Mouse (Mus musculus): Measurements from ENCODE around the gene 4833423E24Rik. TPM values are rescaled to one million over a fixed set of nuclear protein-coding genes. Genes with fewer than 3 reads are reported as not detected.

Gene 4833423E24Rik
- not detected in 2 replicates for polyA plus RNA-seq (2015; fragmentation: Nextera tagmentation; extraction: Ambion mirVana)

GRCm38 (mm10) chr2:85518879-85519278 lies at the start of gene 4833423E24Rik:
4833423E24Rik (minus strand) TSS chr2:85519024.
- H3K4me2 ChIP-seq, result no peak within 1 kb of the TSS
- no peaks in the 10 kb centered on the region for H3K27me3 ChIP-seq
- 18% methylated on average over 4 of the region's 4 CpGs for WGBS (ENCODE audit: insufficient replicate concordance)
- ATAC-seq (ENCODE audit: insufficient read depth), result no peak
- no peak within 1 kb of the TSS for H3K9ac ChIP-seq
- H3K36me3 ChIP-seq (replicated peaks), result no peaks in the 10 kb centered on the region
- H3K27ac ChIP-seq (replicated peaks), result no peak within 1 kb of the TSS
- no peaks in the 10 kb centered on the region for H3K9me3 ChIP-seq (replicated peaks)
- H3K4me3 ChIP-seq (replicated peaks), result no peak within 1 kb of the TSS
- no peaks in the 10 kb centered on the region for H3K4me1 ChIP-seq (replicated peaks)

- WGBS (ENCODE audit: insufficient replicate concordance), result 27% methylated on average over 4 of the region's 4 CpGs
- no peaks in the 10 kb centered on the region for H3K36me3 ChIP-seq (replicated peaks)
Measured at GRCm38 (mm10) chr2:85561187-85561586, 42.4 kb upstream of the 4833423E24Rik start.

GRCm38 (mm10) chr2:85560226-85560625 lies 41.4 kb upstream of the 4833423E24Rik start:
- Histone ChIP-seq H3K9me3 (replicated peaks) (no peaks in the 10 kb centered on the region), H3K36me3 (replicated peaks) (no peaks in the 10 kb centered on the region), H3K4me1 (replicated peaks) (no peaks in the 10 kb centered on the region), H3K4me2 (no peak overlapping the region), H3K27me3 (no peaks in the 10 kb centered on the region), H3K9ac (no peak overlapping the region), H3K27ac (replicated peaks) (no peak overlapping the region), H3K4me3 (replicated peaks) (no peak overlapping the region)
- WGBS (ENCODE audit: insufficient replicate concordance), result 25% methylated on average over 4 of the region's 4 CpGs
- no peak for ATAC-seq (ENCODE audit: insufficient read depth)

More at GRCm38 (mm10) chr2:85561187-85561586, 42.4 kb upstream of the 4833423E24Rik start:
- no peak overlapping the region for H3K27ac ChIP-seq (replicated peaks)
- no peak overlapping the region for H3K4me2 ChIP-seq
- no peak overlapping the region for H3K4me3 ChIP-seq (replicated peaks)
- H3K4me1 ChIP-seq (replicated peaks), result no peaks in the 10 kb centered on the region
- no peak overlapping the region for H3K9ac ChIP-seq
- no peak for ATAC-seq (ENCODE audit: insufficient read depth)
- H3K9me3 ChIP-seq (replicated peaks), result no peaks in the 10 kb centered on the region
- H3K27me3 ChIP-seq, result no peaks in the 10 kb centered on the region

GRCm38 (mm10) chr2:85554806-85555205 lies 36.0 kb upstream of the 4833423E24Rik start:
- Histone ChIP-seq H3K27ac (replicated peaks) (no peak overlapping the region), H3K36me3 (replicated peaks) (no peaks in the 10 kb centered on the region), H3K9me3 (replicated peaks) (no peaks in the 10 kb centered on the region), H3K27me3 (no peaks in the 10 kb centered on the region), H3K4me3 (replicated peaks) (no peak overlapping the region), H3K4me2 (no peak overlapping the region), H3K4me1 (replicated peaks) (no peaks in the 10 kb centered on the region), H3K9ac (no peak overlapping the region)
- ATAC-seq (ENCODE audit: insufficient read depth), result no peak
- 41% methylated on average over 1 of the region's 1 CpGs for WGBS (ENCODE audit: insufficient replicate concordance)

- H3K9ac ChIP-seq, result no peak overlapping the region
- whole genome bisulfite sequencing (ENCODE audit: insufficient replicate concordance), result 57% methylated on average over 1 of the region's 1 CpGs
- no peak overlapping the region for H3K4me2 ChIP-seq
- H3K4me1 ChIP-seq (replicated peaks), result no peaks in the 10 kb centered on the region
- H3K27ac ChIP-seq (replicated peaks), result no peak overlapping the region
- H3K9me3 ChIP-seq (replicated peaks), result no peaks in the 10 kb centered on the region
- no peak for ATAC-seq (ENCODE audit: insufficient read depth)
- no peaks in the 10 kb centered on the region for H3K36me3 ChIP-seq (replicated peaks)
- no peaks in the 10 kb centered on the region for H3K27me3 ChIP-seq
- H3K4me3 ChIP-seq (replicated peaks), result no peak overlapping the region
Measured at GRCm38 (mm10) chr2:85533934-85534333, 15.1 kb upstream of the 4833423E24Rik start.

GRCm38 (mm10) chr2:85532082-85532778 lies 13.4 kb upstream of the 4833423E24Rik start:
- H3K9ac ChIP-seq, result no peak overlapping the region
- H3K4me1 ChIP-seq (replicated peaks), result no peaks in the 10 kb centered on the region
- no peaks in the 10 kb centered on the region for H3K36me3 ChIP-seq (replicated peaks)
- 49% methylated on average over 2 of the region's 2 CpGs for WGBS (ENCODE audit: insufficient replicate concordance)
- no peak for ATAC-seq (ENCODE audit: insufficient read depth)
- no peak overlapping the region for H3K4me3 ChIP-seq (replicated peaks)
- H3K27me3 ChIP-seq, result no peaks in the 10 kb centered on the region
- H3K4me2 ChIP-seq, result no peak overlapping the region
- H3K9me3 ChIP-seq (replicated peaks), result no peaks in the 10 kb centered on the region
- no peak overlapping the region for H3K27ac ChIP-seq (replicated peaks)

- H3K27me3 ChIP-seq, result no peaks in the 10 kb centered on the region
- H3K9ac ChIP-seq, result no peak overlapping the region
- WGBS (ENCODE audit: insufficient replicate concordance), result 47% methylated on average over 2 of the region's 2 CpGs
- no peaks in the 10 kb centered on the region for H3K36me3 ChIP-seq (replicated peaks)
- H3K4me3 ChIP-seq (replicated peaks), result no peak overlapping the region
- H3K4me1 ChIP-seq (replicated peaks), result no peaks in the 10 kb centered on the region
- no peak overlapping the region for H3K27ac ChIP-seq (replicated peaks)
- H3K9me3 ChIP-seq (replicated peaks), result no peaks in the 10 kb centered on the region
- no peak overlapping the region for H3K4me2 ChIP-seq
- no peak for ATAC-seq (ENCODE audit: insufficient read depth)
Measured at GRCm38 (mm10) chr2:85522859-85523489, 4.2 kb upstream of the 4833423E24Rik start.

GRCm38 (mm10) chr2:85518292-85518691 lies 532 bp downstream of the 4833423E24Rik start:
- H3K4me3 ChIP-seq (replicated peaks), result no peak overlapping the region
- H3K4me1 ChIP-seq (replicated peaks), result no peaks in the 10 kb centered on the region
- H3K9me3 ChIP-seq (replicated peaks), result no peaks in the 10 kb centered on the region
- H3K27me3 ChIP-seq, result no peaks in the 10 kb centered on the region
- H3K27ac ChIP-seq (replicated peaks), result no peak overlapping the region
- H3K4me2 ChIP-seq, result no peak overlapping the region
- H3K36me3 ChIP-seq (replicated peaks), result no peaks in the 10 kb centered on the region
- ATAC-seq (ENCODE audit: insufficient read depth), result no peak
- no peak overlapping the region for H3K9ac ChIP-seq
- 66% methylated on average over 10 of the region's 10 CpGs for WGBS (ENCODE audit: insufficient replicate concordance)

- no peak for ATAC-seq (ENCODE audit: insufficient read depth)
- Histone ChIP-seq H3K9me3 (replicated peaks) (no peaks in the 10 kb centered on the region), H3K4me2 (no peak overlapping the region), H3K27ac (replicated peaks) (no peak overlapping the region), H3K36me3 (replicated peaks) (no peaks in the 10 kb centered on the region), H3K27me3 (no peaks in the 10 kb centered on the region), H3K4me3 (replicated peaks) (no peak overlapping the region), H3K9ac (no peak overlapping the region), H3K4me1 (replicated peaks) (no peaks in the 10 kb centered on the region)
- WGBS (ENCODE audit: insufficient replicate concordance), result 43% methylated on average over 3 of the region's 3 CpGs
Measured at GRCm38 (mm10) chr2:85510376-85510775, 8.4 kb downstream of the 4833423E24Rik start.

- no peak overlapping the region for H3K4me2 ChIP-seq
- no peaks in the 10 kb centered on the region for H3K9me3 ChIP-seq (replicated peaks)
- no peaks in the 10 kb centered on the region for H3K4me1 ChIP-seq (replicated peaks)
- H3K27me3 ChIP-seq, result no peaks in the 10 kb centered on the region
- no peaks in the 10 kb centered on the region for H3K36me3 ChIP-seq (replicated peaks)
- no peak overlapping the region for H3K27ac ChIP-seq (replicated peaks)
- no peak overlapping the region for H3K4me3 ChIP-seq (replicated peaks)
- no peak for ATAC-seq (ENCODE audit: insufficient read depth)
- WGBS (ENCODE audit: insufficient replicate concordance), result 49% methylated on average over 5 of the region's 5 CpGs
- no peak overlapping the region for H3K9ac ChIP-seq
Measured at GRCm38 (mm10) chr2:85490396-85490795, 28.4 kb downstream of the 4833423E24Rik start.

- Histone ChIP-seq H3K9ac (no peak overlapping the region), H3K36me3 (replicated peaks) (no peaks in the 10 kb centered on the region), H3K4me2 (no peak overlapping the region), H3K4me3 (replicated peaks) (no peak overlapping the region), H3K4me1 (replicated peaks) (no peaks in the 10 kb centered on the region), H3K27me3 (no peaks in the 10 kb centered on the region), H3K9me3 (replicated peaks) (no peaks in the 10 kb centered on the region), H3K27ac (replicated peaks) (no peak overlapping the region)
- 50% methylated on average over 3 of the region's 3 CpGs for WGBS (ENCODE audit: insufficient replicate concordance)
- no peak for ATAC-seq (ENCODE audit: insufficient read depth)
Measured at GRCm38 (mm10) chr2:85466801-85467325, 52.0 kb downstream of the 4833423E24Rik start.
